In the genomic region with DNA sequence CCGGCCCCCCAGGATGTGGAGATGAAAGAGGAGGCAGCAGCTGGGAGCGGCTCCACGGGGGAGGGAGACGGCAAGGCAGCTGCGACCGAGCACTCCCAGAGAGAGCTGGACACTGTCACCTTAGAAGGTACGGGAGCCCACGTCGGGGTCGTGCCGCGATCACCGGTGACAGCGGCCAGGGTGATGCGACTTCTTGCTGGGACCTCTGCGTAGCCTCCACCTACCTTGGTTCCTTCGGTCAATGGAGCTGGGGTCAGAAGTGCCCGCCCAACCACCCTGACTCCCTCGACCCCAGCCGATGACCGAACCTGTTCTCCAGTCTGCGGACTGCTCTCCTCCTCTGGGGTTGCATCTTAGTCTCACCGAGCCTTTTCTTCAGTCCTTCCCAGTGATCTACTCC, we compare ENCODE assay signal across 7 mouse cellular contexts. TPM values are rescaled to one million over a fixed set of nuclear protein-coding genes. Genes with fewer than 3 reads are reported as not detected.
DNase-seq lines count a peak whose midpoint lies in the region; ATAC-seq and TF ChIP-seq lines count a peak whose summit lies in the region.

No protein-coding gene starts in this region.

- peak; percentile 13; the same call in 1 of the 2 replicates for ATAC-seq in lung, postnatal 0 days
- ATAC-seq in embryonic facial prominence, embryonic 14.5 days (ENCODE audit: low read depth), result peak; percentile 5; the same call in 1 of the 2 replicates
- ATAC-seq in limb, embryonic 12.5 days (ENCODE audit: insufficient number of reproducible peaks, insufficient read depth, low FRiP score, low TSS enrichment, low read depth), result peak; percentile 40; the same call in 1 of the 2 replicates
- ATAC-seq in stomach, embryonic 14.5 days (ENCODE audit: insufficient number of reproducible peaks, insufficient read depth, low FRiP score, low read depth), result peak; percentile 1; the same call in 1 of the 2 replicates

- WGBS in lung, postnatal 0 days, result 0% methylated on average over 20 of the region's 23 CpGs
- under 1% methylated on average over 11 of the region's 23 CpGs for WGBS in embryonic facial prominence, embryonic 14.5 days
- WGBS in limb, embryonic 12.5 days, result under 1% methylated on average over 20 of the region's 23 CpGs
- WGBS in stomach, embryonic 14.5 days, result 0% methylated on average over 23 of the region's 23 CpGs

- peak overlapping the region; percentile 90 for H3K27ac ChIP-seq in lung, postnatal 0 days (ENCODE audit: low read length)
- peak overlapping the region; percentile 70 for H3K27ac ChIP-seq in embryonic facial prominence, embryonic 14.5 days (replicated peaks; ENCODE audit: low read depth, low read length)
- peak overlapping the region; percentile 59 for H3K27ac ChIP-seq in limb, embryonic 12.5 days
- peak overlapping the region; percentile 61; the same call in 1 of the 2 replicates for H3K27ac ChIP-seq in stomach, embryonic 14.5 days (ENCODE audit: low read length)

- no peaks in the 10 kb centered on the region for H3K9me3 ChIP-seq in lung, postnatal 0 days (ENCODE audit: low read length)
- no peaks in the 10 kb centered on the region for H3K9me3 ChIP-seq in embryonic facial prominence, embryonic 14.5 days (ENCODE audit: control insufficient read depth, low read length)
- H3K9me3 ChIP-seq in limb, embryonic 12.5 days, result no peaks in the 10 kb centered on the region
- H3K9me3 ChIP-seq in stomach, embryonic 14.5 days (ENCODE audit: control insufficient read depth, low read depth, low read length), result no peaks in the 10 kb centered on the region

- peaks cover 22% of the 10 kb centered on the region; the same call in 1 of the 2 replicates for H3K36me3 ChIP-seq in lung, postnatal 0 days (ENCODE audit: insufficient read depth, low read length)
- peaks cover 29% of the 10 kb centered on the region for H3K36me3 ChIP-seq in embryonic facial prominence, embryonic 14.5 days (ENCODE audit: control insufficient read depth, insufficient read depth, low read length)
- peaks cover 30% of the 10 kb centered on the region for H3K36me3 ChIP-seq in limb, embryonic 12.5 days
- H3K36me3 ChIP-seq in stomach, embryonic 14.5 days (ENCODE audit: control insufficient read depth, insufficient read depth, low read length), result peaks cover 27% of the 10 kb centered on the region

- peaks cover 7% of the 10 kb centered on the region; the same call in 1 of the 2 replicates for H3K4me1 ChIP-seq in lung, postnatal 0 days (ENCODE audit: insufficient read depth, low read depth, low read length)
- peaks cover 6% of the 10 kb centered on the region for H3K4me1 ChIP-seq in embryonic facial prominence, embryonic 14.5 days (ENCODE audit: control insufficient read depth, insufficient read depth, low read length)
- H3K4me1 ChIP-seq in limb, embryonic 12.5 days (replicated peaks), result peaks cover 7% of the 10 kb centered on the region
- H3K4me1 ChIP-seq in stomach, embryonic 14.5 days (ENCODE audit: control insufficient read depth, insufficient read depth, low read length), result no peaks in the 10 kb centered on the region

- H3K4me2 ChIP-seq in lung, postnatal 0 days (replicated peaks; ENCODE audit: low read depth, low read length), result peak overlapping the region; percentile 92
- peak overlapping the region; percentile 87 for H3K4me2 ChIP-seq in embryonic facial prominence, embryonic 14.5 days (ENCODE audit: low read depth, low read length)
- H3K4me2 ChIP-seq in limb, embryonic 12.5 days, result peak overlapping the region; percentile 91
- H3K4me2 ChIP-seq in stomach, embryonic 14.5 days (replicated peaks; ENCODE audit: low read depth, low read length), result peak overlapping the region; percentile 76

- peak; percentile 32 for DNase-seq in lung, postnatal 0 days (ENCODE audit: low spot score)
- no peak for DNase-seq in lung, postnatal 36 days
- DNase-seq in embryonic facial prominence, embryonic 14.5 days (ENCODE audit: low spot score), result no peak
- DNase-seq in cerebellum, adult 11 months, result no peak
- DNase-seq in left cerebral cortex, adult 9 months (ENCODE audit: low spot score in 2 of 2), result no peak

- peak overlapping the region; percentile 100 for H3K9ac ChIP-seq in lung, postnatal 0 days (replicated peaks; ENCODE audit: low read depth)
- peak overlapping the region; percentile 100 for H3K9ac ChIP-seq in embryonic facial prominence, embryonic 14.5 days (ENCODE audit: low read depth, low read length)
- peak overlapping the region; percentile 97 for H3K9ac ChIP-seq in limb, embryonic 12.5 days (replicated peaks)
- peak overlapping the region; percentile 98 for H3K9ac ChIP-seq in stomach, embryonic 14.5 days (replicated peaks; ENCODE audit: low read depth, low read length)

- no peak for TF ChIP-seq CTCF in lung, postnatal 0 days (IDR thresholded peaks at IDR 0.05)

- TF ChIP-seq EP300 in lung, postnatal 0 days (IDR thresholded peaks at IDR 0.05), result no peak

- H3K4me3 ChIP-seq in lung, postnatal 0 days (ENCODE audit: low read depth, low read length), result peak overlapping the region; percentile 92
- H3K4me3 ChIP-seq in embryonic facial prominence, embryonic 14.5 days (ENCODE audit: low read depth, low read length), result peak overlapping the region; percentile 99
- H3K4me3 ChIP-seq in limb, embryonic 12.5 days (replicated peaks), result peak overlapping the region; percentile 99
- H3K4me3 ChIP-seq in stomach, embryonic 14.5 days (ENCODE audit: low read depth, low read length), result peak overlapping the region; percentile 99

- H3K27me3 ChIP-seq in lung, postnatal 0 days (replicated peaks; ENCODE audit: insufficient read depth, low read length), result no peaks in the 10 kb centered on the region
- no peaks in the 10 kb centered on the region for H3K27me3 ChIP-seq in embryonic facial prominence, embryonic 14.5 days (replicated peaks; ENCODE audit: control insufficient read depth, insufficient read depth, low read length)
- no peaks in the 10 kb centered on the region for H3K27me3 ChIP-seq in limb, embryonic 12.5 days
- H3K27me3 ChIP-seq in stomach, embryonic 14.5 days (ENCODE audit: control insufficient read depth, insufficient read depth, low read length), result no peaks in the 10 kb centered on the region

RNA-seq across cellular contexts. Expression of gene Psmd3, which starts 0.5 kb away (rescaled TPM):
- 105 and 107 TPM in 2 replicates for polyA plus RNA-seq in lung, postnatal 0 days (2015; fragmentation: Nextera tagmentation; extraction: Ambion mirVana)
- 136 and 146 TPM in 2 replicates for polyA plus RNA-seq in embryonic facial prominence, embryonic 14.5 days (2014; fragmentation: Nextera tagmentation; extraction: Ambion mirVana)
- 247 and 258 TPM in 2 replicates for polyA plus RNA-seq in limb, embryonic 12.5 days (2016; fragmentation: Nextera tagmentation; extraction: Ambion mirVana)
- polyA plus RNA-seq in stomach, embryonic 14.5 days (2014; fragmentation: Nextera tagmentation; extraction: Ambion mirVana), result 126 TPM in 2 replicates

RNA-seq across cellular contexts. Expression of gene Csf3, which starts 18.3 kb away (rescaled TPM):
- polyA plus RNA-seq in lung, postnatal 0 days (2015; fragmentation: Nextera tagmentation; extraction: Ambion mirVana), result 0.19 TPM in 1 of 2 replicates, not detected in the other
- polyA plus RNA-seq in embryonic facial prominence, embryonic 14.5 days (2014; fragmentation: Nextera tagmentation; extraction: Ambion mirVana), result not detected in 2 replicates
- not detected in 2 replicates for polyA plus RNA-seq in limb, embryonic 12.5 days (2016; fragmentation: Nextera tagmentation; extraction: Ambion mirVana)
- polyA plus RNA-seq in stomach, embryonic 14.5 days (2014; fragmentation: Nextera tagmentation; extraction: Ambion mirVana), result not detected in 2 replicates

RNA-seq across cellular contexts. Expression of gene Gsdma, which starts 18.7 kb away (rescaled TPM):
- polyA plus RNA-seq in lung, postnatal 0 days (2015; fragmentation: Nextera tagmentation; extraction: Ambion mirVana), result not detected in 2 replicates
- 0.64 and 2.0 TPM in 2 replicates for polyA plus RNA-seq in embryonic facial prominence, embryonic 14.5 days (2014; fragmentation: Nextera tagmentation; extraction: Ambion mirVana)
- not detected in 2 replicates for polyA plus RNA-seq in limb, embryonic 12.5 days (2016; fragmentation: Nextera tagmentation; extraction: Ambion mirVana)
- polyA plus RNA-seq in stomach, embryonic 14.5 days (2014; fragmentation: Nextera tagmentation; extraction: Ambion mirVana), result 0.12 TPM in 1 of 2 replicates, not detected in the other

RNA-seq across cellular contexts. Expression of gene Gsdma2, which starts 36.3 kb away (rescaled TPM):
- not detected in 2 replicates for polyA plus RNA-seq in lung, postnatal 0 days (2015; fragmentation: Nextera tagmentation; extraction: Ambion mirVana)
- not detected in 2 replicates for polyA plus RNA-seq in embryonic facial prominence, embryonic 14.5 days (2014; fragmentation: Nextera tagmentation; extraction: Ambion mirVana)
- polyA plus RNA-seq in limb, embryonic 12.5 days (2016; fragmentation: Nextera tagmentation; extraction: Ambion mirVana), result not detected in 2 replicates
- not detected in 2 replicates for polyA plus RNA-seq in stomach, embryonic 14.5 days (2014; fragmentation: Nextera tagmentation; extraction: Ambion mirVana)

RNA-seq across cellular contexts. Expression of gene Med24, which starts 46.4 kb away (rescaled TPM):
- 19.9 and 20.6 TPM in 2 replicates for polyA plus RNA-seq in lung, postnatal 0 days (2015; fragmentation: Nextera tagmentation; extraction: Ambion mirVana)
- 40.7 and 49.0 TPM in 2 replicates for polyA plus RNA-seq in embryonic facial prominence, embryonic 14.5 days (2014; fragmentation: Nextera tagmentation; extraction: Ambion mirVana)
- 74.4 and 79.3 TPM in 2 replicates for polyA plus RNA-seq in limb, embryonic 12.5 days (2016; fragmentation: Nextera tagmentation; extraction: Ambion mirVana)
- 39.9 and 41.0 TPM in 2 replicates for polyA plus RNA-seq in stomach, embryonic 14.5 days (2014; fragmentation: Nextera tagmentation; extraction: Ambion mirVana)
